Mouse (Mus musculus): ENCODE results near the gene Usp34.

- TF ChIP-seq CTCF (IDR thresholded peaks at IDR 0.05; ENCODE audit: low read depth, low read length) (no peak), POLR2A (IDR thresholded peaks at IDR 0.05; ENCODE audit: extremely low read depth, insufficient read depth, low read length) (no peak)
Measured at GRCm38 (mm10) chr11:23303126-23303525, 3.6 kb upstream of the Usp34 start.
